8 mouse cellular contexts compared by ENCODE assay signal in the genomic region with DNA sequence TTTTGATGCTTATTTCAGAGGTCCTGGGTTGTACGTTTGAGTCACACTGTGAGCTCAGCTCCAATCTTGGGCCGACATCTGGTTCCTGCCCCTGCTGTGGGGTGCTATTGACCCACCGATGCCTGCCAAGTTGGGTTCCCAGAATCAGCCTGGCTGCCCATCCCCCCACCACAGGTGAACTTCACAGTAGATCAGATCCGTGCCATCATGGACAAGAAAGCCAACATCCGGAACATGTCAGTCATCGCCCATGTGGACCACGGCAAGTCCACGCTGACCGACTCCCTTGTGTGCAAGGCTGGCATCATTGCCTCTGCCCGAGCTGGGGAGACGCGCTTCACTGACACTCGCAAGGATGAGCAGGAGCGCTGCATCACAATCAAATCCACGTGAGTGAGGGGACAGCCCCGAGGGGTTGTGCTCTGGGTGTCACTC. TPM values are rescaled to one million over a fixed set of nuclear protein-coding genes. Genes with fewer than 3 reads are reported as not detected.
DNase-seq lines count a peak whose midpoint lies in the region; ATAC-seq and TF ChIP-seq lines count a peak whose summit lies in the region.

No protein-coding gene starts in this region.

- no peak for TF ChIP-seq POLR2A in lung, adult 2 months (IDR thresholded peaks at IDR 0.05; ENCODE audit: borderline replicate concordance, extremely low read depth, low read depth, low read length)

- H3K36me3 ChIP-seq in forebrain, embryonic 14.5 days (ENCODE audit: control insufficient read depth, insufficient read depth, low read length) = peaks cover 52% of the 10 kb centered on the region
- peaks cover 52% of the 10 kb centered on the region for H3K36me3 ChIP-seq in kidney, embryonic 15.5 days
- peaks cover 45% of the 10 kb centered on the region for H3K36me3 ChIP-seq in midbrain, embryonic 16.5 days (ENCODE audit: control insufficient read depth, insufficient read depth, low read length)

- no peak for ATAC-seq in forebrain, embryonic 14.5 days
- ATAC-seq in kidney, embryonic 15.5 days (replicated peaks; ENCODE audit: low FRiP score) = no peak
- no peak for ATAC-seq in midbrain, embryonic 16.5 days

- no peaks in the 10 kb centered on the region for H3K27me3 ChIP-seq in forebrain, embryonic 14.5 days (replicated peaks; ENCODE audit: control insufficient read depth, insufficient read depth, low read length)
- no peaks in the 10 kb centered on the region for H3K27me3 ChIP-seq in kidney, embryonic 15.5 days
- H3K27me3 ChIP-seq in midbrain, embryonic 16.5 days (ENCODE audit: control insufficient read depth, insufficient read depth, low read depth, low read length) = no peaks in the 10 kb centered on the region

- peak overlapping the region; percentile 96 for H3K4me3 ChIP-seq in lung, adult 2 months (replicated peaks; ENCODE audit: extremely low read depth, low read depth, low read length)
- peak overlapping the region; percentile 96 for H3K4me3 ChIP-seq in forebrain, embryonic 14.5 days (ENCODE audit: low read depth, low read length)
- H3K4me3 ChIP-seq in kidney, embryonic 15.5 days (replicated peaks) = peak overlapping the region; percentile 80
- H3K4me3 ChIP-seq in midbrain, embryonic 16.5 days (ENCODE audit: low read depth, low read length) = peak overlapping the region; percentile 94

- H3K4me2 ChIP-seq in forebrain, embryonic 14.5 days (ENCODE audit: low read length) = peak overlapping the region; percentile 98
- H3K4me2 ChIP-seq in kidney, embryonic 15.5 days = peak overlapping the region; percentile 83
- H3K4me2 ChIP-seq in midbrain, embryonic 16.5 days (ENCODE audit: low read length) = peak overlapping the region; percentile 78

- H3K27ac ChIP-seq in forebrain, embryonic 14.5 days (ENCODE audit: low read depth, low read length) = peak overlapping the region; percentile 93
- H3K27ac ChIP-seq in kidney, embryonic 15.5 days = peak overlapping the region; percentile 92
- peak overlapping the region; percentile 94 for H3K27ac ChIP-seq in midbrain, embryonic 16.5 days (ENCODE audit: low read length)

- H3K4me1 ChIP-seq in lung, adult 2 months (ENCODE audit: control insufficient read depth, insufficient read depth, low read length) = peaks cover 21% of the 10 kb centered on the region
- H3K4me1 ChIP-seq in forebrain, embryonic 14.5 days (ENCODE audit: control insufficient read depth, insufficient read depth, low read length) = peaks cover 25% of the 10 kb centered on the region
- peaks cover 80% of the 10 kb centered on the region for H3K4me1 ChIP-seq in kidney, embryonic 15.5 days
- H3K4me1 ChIP-seq in midbrain, embryonic 16.5 days (ENCODE audit: control insufficient read depth, insufficient read depth, low read length) = peaks cover 39% of the 10 kb centered on the region

- peak overlapping the region; percentile 98 for H3K9ac ChIP-seq in forebrain, embryonic 14.5 days (ENCODE audit: low read length)
- H3K9ac ChIP-seq in kidney, embryonic 15.5 days = peak overlapping the region; percentile 91
- H3K9ac ChIP-seq in midbrain, embryonic 16.5 days (ENCODE audit: low read depth, low read length) = peak overlapping the region; percentile 97

- whole genome bisulfite sequencing in lung, adult 2 months = 5% methylated on average over 16 of the region's 16 CpGs
- WGBS in forebrain, embryonic 14.5 days = 17% methylated on average over 16 of the region's 16 CpGs
- 5% methylated on average over 16 of the region's 16 CpGs for WGBS in kidney, embryonic 15.5 days
- 13% methylated on average over 16 of the region's 16 CpGs for WGBS in midbrain, embryonic 16.5 days

- DNase-seq in lung, adult 2 months = no peak
- no peak for DNase-seq in lung, postnatal 10 days
- peak; percentile 54 for DNase-seq in ZHBTc4 (ENCODE audit: low read depth, low spot score)
- no peak for DNase-seq in forebrain, embryonic 14.5 days (ENCODE audit: low spot score)
- no peak for DNase-seq in Muller cell, postnatal 12 days (ENCODE audit: inconsistent ontology term)
- no peak for DNase-seq in spleen, postnatal 4 days (ENCODE audit: low spot score in 2 of 2)

- no peak for TF ChIP-seq CTCF in lung, adult 2 months (IDR thresholded peaks at IDR 0.05; ENCODE audit: insufficient read depth, low read length)

- no peaks in the 10 kb centered on the region for H3K9me3 ChIP-seq in forebrain, embryonic 14.5 days (replicated peaks; ENCODE audit: control insufficient read depth, low read length)
- no peaks in the 10 kb centered on the region for H3K9me3 ChIP-seq in kidney, embryonic 15.5 days (replicated peaks)
- H3K9me3 ChIP-seq in midbrain, embryonic 16.5 days (replicated peaks; ENCODE audit: control insufficient read depth, low read length, poor library complexity, severe bottlenecking) = no peaks in the 10 kb centered on the region

RNA-seq across cellular contexts. Expression of a gene that starts 1.1 kb away (rescaled TPM):
- polyA plus RNA-seq in lung, adult 2 months (2012; rRNA removed) = 1,377 and 1,420 TPM in 2 replicates
- polyA plus RNA-seq in forebrain, embryonic 14.5 days (2014; fragmentation: Nextera tagmentation; extraction: Ambion mirVana) = 474 and 520 TPM in 2 replicates
- polyA plus RNA-seq in kidney, embryonic 15.5 days (2015; fragmentation: Nextera tagmentation; extraction: Ambion mirVana) = 563 and 597 TPM in 2 replicates
- polyA plus RNA-seq in midbrain, embryonic 16.5 days (2015; fragmentation: Nextera tagmentation; extraction: Ambion mirVana) = 535 and 543 TPM in 2 replicates

RNA-seq across cellular contexts. Expression of a gene that starts 5.3 kb away (rescaled TPM):
- 70.4 and 73.5 TPM in 2 replicates for polyA plus RNA-seq in lung, adult 2 months (2012; rRNA removed)
- polyA plus RNA-seq in forebrain, embryonic 14.5 days (2014; fragmentation: Nextera tagmentation; extraction: Ambion mirVana) = 49.0 and 50.0 TPM in 2 replicates
- polyA plus RNA-seq in kidney, embryonic 15.5 days (2015; fragmentation: Nextera tagmentation; extraction: Ambion mirVana) = 41.0 and 47.9 TPM in 2 replicates
- polyA plus RNA-seq in midbrain, embryonic 16.5 days (2015; fragmentation: Nextera tagmentation; extraction: Ambion mirVana) = 52.5 and 58.3 TPM in 2 replicates

RNA-seq across cellular contexts. Expression of a gene that starts 6.1 kb away (rescaled TPM):
- not detected in 2 replicates for polyA plus RNA-seq in lung, adult 2 months (2012; rRNA removed)
- polyA plus RNA-seq in forebrain, embryonic 14.5 days (2014; fragmentation: Nextera tagmentation; extraction: Ambion mirVana) = not detected in 2 replicates
- polyA plus RNA-seq in kidney, embryonic 15.5 days (2015; fragmentation: Nextera tagmentation; extraction: Ambion mirVana) = not detected in 2 replicates
- polyA plus RNA-seq in midbrain, embryonic 16.5 days (2015; fragmentation: Nextera tagmentation; extraction: Ambion mirVana) = not detected in 2 replicates

RNA-seq across cellular contexts. Expression of a gene that starts 9.8 kb away (rescaled TPM):
- polyA plus RNA-seq in lung, adult 2 months (2012; rRNA removed) = 33.0 and 40.0 TPM in 2 replicates
- 44.0 and 45.5 TPM in 2 replicates for polyA plus RNA-seq in forebrain, embryonic 14.5 days (2014; fragmentation: Nextera tagmentation; extraction: Ambion mirVana)
- polyA plus RNA-seq in kidney, embryonic 15.5 days (2015; fragmentation: Nextera tagmentation; extraction: Ambion mirVana) = 48.6 and 51.2 TPM in 2 replicates
- polyA plus RNA-seq in midbrain, embryonic 16.5 days (2015; fragmentation: Nextera tagmentation; extraction: Ambion mirVana) = 49.7 and 52.2 TPM in 2 replicates

RNA-seq across cellular contexts. Expression of a gene that starts 24.3 kb away (rescaled TPM):
- polyA plus RNA-seq in lung, adult 2 months (2012; rRNA removed) = 0.28 and 0.59 TPM in 2 replicates
- not detected in 2 replicates for polyA plus RNA-seq in forebrain, embryonic 14.5 days (2014; fragmentation: Nextera tagmentation; extraction: Ambion mirVana)
- 0.18 TPM in 1 of 2 replicates, not detected in the other for polyA plus RNA-seq in kidney, embryonic 15.5 days (2015; fragmentation: Nextera tagmentation; extraction: Ambion mirVana)
- 0.19 TPM in 1 of 2 replicates, not detected in the other for polyA plus RNA-seq in midbrain, embryonic 16.5 days (2015; fragmentation: Nextera tagmentation; extraction: Ambion mirVana)
